Mouse (Mus musculus) layer of hippocampus, postnatal 14 days (tissue): ENCODE data around the gene Zfp952. TPM values are rescaled to one million over a fixed set of nuclear protein-coding genes. Genes with fewer than 3 reads are reported as not detected.
A peak's percentile ranks its signal among the peaks of the same experiment; 100 is the strongest.
"Not testable (repeated sequence)": the region's sequence is repeated elsewhere in the genome, so short reads cannot be mapped to it uniquely, and the experiment has no call there.

Source experiments
- DNase-seq, 2 experiments: peaks; one replicate each; pipeline ENCODE4 v3.0.0; 2021 to 2022; ENCODE audit warnings: low spot score in 2 of 2, mixed read lengths in 1 of 2
- long read RNA-seq, 2 experiments: library from polyadenylated mRNA; stranded (forward); transcript quantifications; one replicate each; pipeline ENCODE4 v2.0.0; 2021
- total RNA-seq, 2 experiments: library from RNA; stranded (reverse); gene quantifications; 2 replicates each; pipeline ENCODE4 v1.2.3; 2021

Gene Zfp952
- 10 to 100 TPM; 18.6 to 19.2 TPM for total RNA-seq
- long read RNA-seq, experiment 1, partial matches to known transcripts: 0 of 6 reads
- long read RNA-seq, experiment 1, other reads (novel, unspliced or antisense): 2 of 6 reads
- long read RNA-seq, experiment 2, transcript Zfp952-201 (4 exons, 2,950 nt): major isoform, 16 of 16 reads
- long read RNA-seq, experiment 2, partial matches to known transcripts: 0 of 16 reads
- long read RNA-seq, experiment 2, other reads (novel, unspliced or antisense): 0 of 16 reads

DNA sequence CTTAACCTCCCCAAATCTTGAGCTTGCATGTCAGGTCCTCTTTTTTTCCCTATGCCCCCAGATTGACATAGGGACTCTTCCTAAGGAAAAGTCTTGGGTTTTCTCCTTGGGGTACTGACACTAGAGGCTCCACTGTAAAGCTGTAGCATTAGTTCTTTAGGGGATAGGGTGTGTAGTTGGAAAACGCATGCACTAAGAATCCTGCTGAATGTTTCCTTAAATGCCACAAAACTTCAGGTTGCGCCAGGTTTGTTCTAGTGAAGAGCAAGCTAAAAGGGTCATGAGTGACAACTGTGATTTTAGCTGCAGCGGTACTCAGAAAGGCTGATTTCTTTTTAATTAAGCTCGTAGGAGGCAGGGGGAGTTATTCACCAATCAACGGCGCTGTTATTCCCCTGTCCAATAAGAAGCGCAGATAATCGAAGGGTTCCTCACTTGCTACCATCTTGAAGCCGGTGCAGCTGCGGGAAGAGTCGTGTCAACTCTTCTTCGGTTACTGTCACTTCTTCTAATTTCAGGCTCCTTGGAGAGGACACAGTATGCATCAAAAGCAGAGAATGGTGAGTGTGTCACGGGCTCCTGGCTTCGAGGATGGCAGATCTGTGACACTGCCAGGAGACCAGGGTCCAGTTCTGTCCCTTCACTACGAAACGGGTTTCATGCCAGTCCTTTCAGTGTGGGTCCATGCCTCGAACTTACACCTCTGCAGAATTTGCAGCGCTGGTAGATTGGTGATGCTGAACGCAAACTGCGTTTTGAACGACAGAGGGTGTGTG, at the start of gene Zfp952:
Zfp952 (plus strand) TSS at position 431 of the 776 bp plus-strand sequence.
- peak; percentile 92 to 94 for DNase-seq

- DNase-seq: no peak
Observed at GRCm38 (mm10) chr17:32943661-32944060, 49.3 kb upstream of the Zfp952 start.

DNA sequence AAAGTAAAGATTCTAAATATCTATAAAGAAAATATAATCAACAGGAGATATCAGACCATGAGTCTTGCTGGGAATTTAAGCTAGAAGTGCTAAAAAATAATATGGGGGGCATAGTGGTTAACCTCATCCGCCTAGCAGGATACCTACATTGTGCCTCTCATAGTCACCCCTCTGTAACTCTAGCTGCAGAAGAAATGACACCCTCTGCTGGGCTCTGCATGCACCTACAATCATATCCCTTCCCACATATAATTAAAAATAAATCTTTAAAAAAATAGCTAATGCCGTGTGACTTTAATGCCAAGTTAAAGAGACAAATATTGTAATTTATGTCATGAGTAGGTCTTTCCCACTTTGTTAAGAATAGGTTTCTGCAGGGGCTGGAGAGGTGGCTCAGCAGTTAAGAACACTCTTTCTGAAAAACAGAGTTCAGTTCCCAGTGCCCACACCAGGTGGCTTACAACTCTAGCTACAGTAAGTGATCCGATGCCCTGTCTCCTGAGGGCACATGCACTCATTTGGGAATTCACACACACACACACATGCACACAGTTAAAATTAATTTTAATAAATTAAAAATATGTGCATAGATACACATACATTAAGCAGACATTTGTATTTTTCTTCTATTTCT, 48.4 kb upstream of the Zfp952 start:
- no peak for DNase-seq

GRCm38 (mm10) chr17:32946716-32947115, 46.2 kb upstream of the Zfp952 start:
- DNase-seq: no peak

DNA sequence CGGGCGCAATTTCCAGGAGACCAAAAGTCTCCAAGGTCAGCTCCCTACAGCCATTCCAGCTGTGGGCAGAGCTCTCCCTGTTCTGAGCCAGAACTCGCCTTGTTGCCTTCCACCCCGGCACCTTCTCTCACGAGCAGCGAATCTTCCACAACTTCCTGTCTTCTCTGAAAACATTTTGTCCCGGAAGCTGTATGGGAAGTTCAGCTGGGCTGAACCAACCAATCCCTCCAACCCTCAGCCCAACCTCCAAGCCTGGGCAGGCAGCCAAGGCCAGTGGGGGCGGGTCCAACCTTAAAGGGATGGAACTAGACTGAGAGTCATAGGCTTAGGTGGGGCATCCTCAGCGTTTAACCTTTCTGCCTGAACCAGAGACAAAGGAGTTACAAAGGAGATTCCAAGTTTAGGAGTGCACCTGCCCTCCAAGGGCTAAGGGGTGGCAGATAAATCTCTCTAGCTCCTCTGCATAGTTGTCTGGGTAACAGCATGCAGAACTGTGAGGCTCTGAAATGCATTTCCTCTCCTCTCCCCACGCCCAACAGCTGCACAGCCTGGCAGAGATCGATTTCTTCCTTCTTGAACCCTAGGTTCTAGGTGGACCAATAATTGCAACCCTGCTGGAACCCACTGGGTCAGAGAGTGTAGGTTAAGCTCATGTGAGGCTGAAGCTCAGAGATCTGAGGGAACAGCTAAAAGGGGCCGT, 45.6 kb upstream of the Zfp952 start, which contains the start of gene Cyp4f13:
Cyp4f13 (minus strand) TSS at position 188 of the 700 bp plus-strand sequence.
- peak; percentile 94 to 97 for DNase-seq

DNA sequence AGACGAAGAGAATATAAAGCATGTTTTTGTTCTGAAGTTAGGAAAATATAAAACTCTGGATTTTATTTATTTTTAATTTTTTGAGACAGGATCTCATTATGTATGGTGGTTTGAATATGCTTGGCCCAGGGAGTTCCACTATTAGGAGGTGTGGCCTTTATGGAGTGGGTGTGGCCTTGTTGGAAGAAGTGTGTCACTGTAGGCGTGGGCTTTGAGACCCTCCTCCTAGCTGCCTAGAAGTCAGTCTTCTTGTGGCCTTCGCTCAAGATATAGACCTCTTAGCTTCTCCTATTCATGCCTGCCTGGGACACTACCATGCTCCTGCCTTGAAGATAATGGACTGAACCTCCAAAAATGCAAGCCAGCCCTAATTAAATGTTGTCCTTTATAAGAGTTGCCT, 42.8 kb upstream of the Zfp952 start:
- DNase-seq: no peak

- no peak for DNase-seq
Observed at GRCm38 (mm10) chr17:32951006-32951405, 41.9 kb upstream of the Zfp952 start.

DNA sequence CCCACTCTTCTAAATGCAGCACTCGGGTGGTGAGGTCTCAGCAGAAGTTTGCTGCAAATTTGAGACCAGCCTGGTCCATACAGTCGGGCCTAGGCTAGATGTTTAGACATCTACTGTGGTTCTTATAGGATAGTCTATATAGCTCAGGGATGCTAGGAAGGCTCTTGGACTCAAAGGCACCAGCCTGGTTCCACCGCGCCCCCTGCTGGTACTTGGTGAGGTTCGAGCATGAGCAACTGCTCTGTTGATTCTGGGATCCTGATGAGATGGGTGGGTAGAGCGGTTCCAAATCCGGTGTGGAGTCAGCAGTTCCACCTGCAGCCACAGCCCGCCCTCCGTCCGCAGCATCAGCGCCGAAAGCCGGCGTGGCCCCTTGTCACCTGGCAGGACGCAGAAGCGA, 41.5 kb upstream of the Zfp952 start:
- DNase-seq: peak; percentile 76 to 87

DNA sequence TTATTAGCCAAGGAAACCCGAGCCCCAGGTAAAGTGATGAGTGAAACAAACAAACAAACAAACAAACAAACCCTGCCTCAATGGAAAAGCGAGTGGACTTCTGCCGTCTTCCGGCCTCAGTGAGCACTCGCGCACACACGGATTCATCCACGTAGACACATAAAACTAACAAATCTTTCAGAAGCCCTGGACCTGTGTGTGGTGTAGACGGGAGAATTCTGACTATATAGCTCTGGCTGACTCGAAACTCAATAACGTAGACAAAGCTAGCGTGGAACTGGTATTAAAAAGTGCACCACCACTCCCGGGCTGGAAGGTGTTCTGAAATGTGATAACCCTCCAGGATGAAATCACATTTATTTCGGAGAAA, 27.7 kb upstream of the Zfp952 start:
- DNase-seq: no peak

- peak; percentile 91 to 95 for DNase-seq
Observed at GRCm38 (mm10) chr17:32965623-32966290, 27.2 kb upstream of the Zfp952 start, which contains the start of gene Zfp472. Zfp472 (plus strand) TSS chr17:32965814.

DNA sequence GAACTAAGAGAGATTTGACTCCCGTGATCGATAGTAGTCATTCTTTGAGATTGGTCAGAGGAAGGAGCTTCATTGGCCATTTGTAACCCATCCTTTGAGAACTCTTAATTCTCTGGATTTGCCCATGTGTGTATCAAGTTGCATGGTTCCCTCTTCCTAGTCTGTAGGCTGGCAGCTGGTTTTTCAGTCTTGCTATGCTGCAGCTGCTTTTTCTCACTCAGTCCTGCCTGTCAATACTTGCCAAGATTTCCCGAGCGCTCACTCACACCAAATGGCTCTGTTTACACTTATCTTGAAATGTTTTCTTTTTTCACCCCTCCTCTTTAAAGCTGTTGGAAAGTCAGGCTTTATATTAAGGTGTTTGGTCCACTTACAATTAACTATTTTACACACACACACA, 11.6 kb upstream of the Zfp952 start:
- DNase-seq: no peak

DNA sequence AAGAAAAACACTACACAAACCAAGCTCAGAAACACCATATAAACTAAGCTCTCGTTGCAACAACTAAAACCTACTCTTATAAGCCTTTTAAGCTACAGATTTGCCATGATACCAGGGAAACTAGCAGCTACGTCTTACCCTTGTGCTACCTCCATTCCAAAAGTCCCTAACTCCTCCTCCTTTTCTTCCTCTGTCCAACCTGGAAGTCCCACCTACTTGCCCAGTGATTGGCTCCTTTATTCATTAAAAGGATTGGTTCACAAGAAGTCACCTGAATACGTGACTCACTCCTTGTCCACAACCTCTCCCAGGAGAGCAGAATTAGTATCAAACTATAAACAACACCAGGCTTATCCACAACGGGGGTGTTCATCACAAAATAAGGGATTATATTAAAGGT, 6.6 kb upstream of the Zfp952 start:
- DNase-seq: no peak

- DNase-seq: no peak
Observed at GRCm38 (mm10) chr17:32991965-32992698, 797 bp upstream of the Zfp952 start.

- DNase-seq: no peak
Observed at GRCm38 (mm10) chr17:32998492-32998891, 5.6 kb downstream of the Zfp952 start.

GRCm38 (mm10) chr17:33008337-33008736, 15.4 kb downstream of the Zfp952 start:
- no peak for DNase-seq

- not testable (repeated sequence) for DNase-seq
Observed at GRCm38 (mm10) chr17:33020434-33020833, 27.5 kb downstream of the Zfp952 start.

GRCm38 (mm10) chr17:33032376-33032775, 39.4 kb downstream of the Zfp952 start:
- DNase-seq: no peak

DNA sequence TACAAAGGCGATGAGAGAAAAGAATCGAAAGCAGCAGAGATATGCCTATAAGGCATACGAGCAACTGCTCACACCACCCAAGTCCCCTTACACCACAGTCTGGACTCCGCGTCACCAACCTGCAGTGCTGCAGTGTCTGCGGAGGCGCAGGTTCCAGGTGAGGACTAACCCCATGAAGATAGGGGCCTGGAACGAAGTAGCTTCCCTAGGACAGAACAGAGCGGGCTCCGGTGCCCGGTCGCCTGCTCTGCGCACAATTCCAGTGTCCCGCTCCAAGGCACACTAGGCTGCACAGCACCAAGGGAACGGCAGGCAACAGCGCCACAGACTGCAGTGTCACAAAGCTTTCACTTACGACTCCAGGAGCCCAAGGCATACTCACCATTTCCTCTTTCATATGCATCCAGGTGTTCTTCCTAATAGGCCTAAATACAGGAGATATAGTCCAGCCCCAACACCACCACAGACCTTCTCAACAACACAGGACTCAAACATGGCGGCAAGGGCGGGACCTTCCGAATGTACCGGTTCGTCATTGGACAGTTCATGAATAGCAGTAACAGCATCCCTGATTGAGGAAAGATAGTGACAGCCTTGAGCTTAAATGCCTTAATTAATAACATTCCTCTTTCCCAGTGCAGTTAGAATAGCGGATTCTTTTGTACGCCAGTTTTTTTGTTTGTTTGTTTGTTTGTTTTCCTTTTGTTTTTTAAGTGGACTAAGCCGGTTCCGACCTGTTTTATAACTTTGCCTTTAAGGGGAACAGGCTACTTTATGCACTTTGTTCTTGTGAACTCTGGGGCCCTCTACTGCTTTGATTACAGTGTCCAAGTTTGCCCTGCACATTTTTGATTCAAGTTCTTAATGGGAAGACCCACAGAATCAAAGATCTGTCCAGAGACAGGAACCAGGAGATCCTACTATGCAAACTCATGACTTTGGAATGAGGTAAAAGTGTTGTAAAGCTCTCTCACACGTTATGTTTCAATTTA, 40.3 kb downstream of the Zfp952 start, which contains the start of gene Zfp763:
Zfp763 (minus strand) TSS at position 503 of the 992 bp plus-strand sequence.
- DNase-seq: peak; percentile 79 to 87
